Mouse (Mus musculus): ENCODE data around the gene Rad54l. TPM values are rescaled to one million over a fixed set of nuclear protein-coding genes. Genes with fewer than 3 reads are reported as not detected.

The Rad54l gene
- 1.9 and 3.0 TPM in 2 replicates for total RNA-seq (2014; rRNA removed)
- polyA plus RNA-seq (2015; fragmentation: Nextera tagmentation; extraction: Ambion mirVana), result 2.4 and 2.5 TPM in 2 replicates

GRCm38 (mm10) chr4:116123602-116124519 lies at the start of gene Rad54l, which contains the start of gene Pomgnt1:
Gene Rad54l, minus strand, starts transcription at chr4:116123690.
Gene Pomgnt1, plus strand, starts transcription at chr4:116123840.
- Histone ChIP-seq H3K9me3 (ENCODE audit: low read length) (no peaks in the 10 kb centered on the region), H3K9ac (replicated peaks; ENCODE audit: low read length, poor library complexity, severe bottlenecking) (peak within 1 kb of the TSS; percentile 54), H3K27ac (ENCODE audit: low read depth, low read length) (peak within 1 kb of the TSS; percentile 51; the same call in 1 of the 2 replicates), H3K36me3 (ENCODE audit: insufficient read depth, low read length) (no peaks in the 10 kb centered on the region), H3K4me1 (ENCODE audit: insufficient read depth, low read length) (0 out of 2 replicates have a peak, but pooled peaks cover 4% of the 10 kb centered on the region), H3K4me2 (ENCODE audit: low read depth, low read length, poor library complexity, severe bottlenecking) (peak within 1 kb of the TSS; percentile 63), H3K4me3 (ENCODE audit: low read depth, low read length) (peak within 1 kb of the TSS; percentile 53), H3K27me3 (ENCODE audit: insufficient read depth, low read length) (no peaks in the 10 kb centered on the region)
- 5% methylated on average over 24 of the region's 24 CpGs for WGBS
- DNase-seq (ENCODE audit: low spot score) (peak; percentile 99), ATAC-seq (ENCODE audit: low FRiP score) (peak; percentile 96)
- TF ChIP-seq CTCF (IDR thresholded peaks at IDR 0.05), result peak; percentile 66

GRCm38 (mm10) chr4:116173072-116173471 lies 49.6 kb upstream of the Rad54l start, which contains the start of the genes 1700042G07Rik and Gm49337:
Gene 1700042G07Rik, plus strand, starts transcription at chr4:116173372.
Gene Gm49337, plus strand, starts transcription at chr4:116173384.
- no peak within 1 kb of the TSS for H3K4me2 ChIP-seq (ENCODE audit: low read depth, low read length, poor library complexity, severe bottlenecking)
- H3K9ac ChIP-seq (replicated peaks; ENCODE audit: low read length, poor library complexity, severe bottlenecking), result no peak within 1 kb of the TSS
- H3K9me3 ChIP-seq (ENCODE audit: low read length), result no peaks in the 10 kb centered on the region
- WGBS, result 86% methylated on average over 6 of the region's 6 CpGs
- H3K4me1 ChIP-seq (ENCODE audit: insufficient read depth, low read length), result no peaks in the 10 kb centered on the region; the same call in 1 of the 2 replicates
- H3K27me3 ChIP-seq (ENCODE audit: insufficient read depth, low read length), result no peaks in the 10 kb centered on the region
- no peaks in the 10 kb centered on the region for H3K36me3 ChIP-seq (ENCODE audit: insufficient read depth, low read length)
- H3K27ac ChIP-seq (ENCODE audit: low read depth, low read length), result no peak within 1 kb of the TSS
- no peak for TF ChIP-seq CTCF (IDR thresholded peaks at IDR 0.05)
- ATAC-seq (ENCODE audit: low FRiP score) (no peak), DNase-seq (ENCODE audit: low spot score) (no peak)
- H3K4me3 ChIP-seq (ENCODE audit: low read depth, low read length), result no peak within 1 kb of the TSS

- Histone ChIP-seq H3K4me2 (ENCODE audit: low read depth, low read length, poor library complexity, severe bottlenecking) (no peak overlapping the region), H3K27ac (ENCODE audit: low read depth, low read length) (no peak overlapping the region), H3K36me3 (ENCODE audit: insufficient read depth, low read length) (no peaks in the 10 kb centered on the region), H3K9ac (replicated peaks; ENCODE audit: low read length, poor library complexity, severe bottlenecking) (no peak overlapping the region), H3K27me3 (ENCODE audit: insufficient read depth, low read length) (no peaks in the 10 kb centered on the region), H3K9me3 (ENCODE audit: low read length) (no peaks in the 10 kb centered on the region), H3K4me1 (ENCODE audit: insufficient read depth, low read length) (no peaks in the 10 kb centered on the region), H3K4me3 (ENCODE audit: low read depth, low read length) (no peak overlapping the region)
- ATAC-seq (ENCODE audit: low FRiP score) (no peak), DNase-seq (ENCODE audit: low spot score) (no peak)
- no peak for TF ChIP-seq CTCF (IDR thresholded peaks at IDR 0.05)
- WGBS, result 65% methylated on average over 3 of the region's 3 CpGs
These were observed 45.8 kb upstream of the Rad54l start for GRCm38 (mm10) chr4:116169353-116169672.

- ATAC-seq (ENCODE audit: low FRiP score) (peak; percentile 57), DNase-seq (ENCODE audit: low spot score) (peak; percentile 81)
- Histone ChIP-seq H3K36me3 (ENCODE audit: insufficient read depth, low read length) (no peaks in the 10 kb centered on the region), H3K4me3 (ENCODE audit: low read depth, low read length) (no peak overlapping the region), H3K27ac (ENCODE audit: low read depth, low read length) (no peak overlapping the region), H3K9me3 (ENCODE audit: low read length) (no peaks in the 10 kb centered on the region), H3K9ac (replicated peaks; ENCODE audit: low read length, poor library complexity, severe bottlenecking) (no peak overlapping the region), H3K4me2 (ENCODE audit: low read depth, low read length, poor library complexity, severe bottlenecking) (no peak overlapping the region), H3K4me1 (ENCODE audit: insufficient read depth, low read length) (no peaks in the 10 kb centered on the region), H3K27me3 (ENCODE audit: insufficient read depth, low read length) (no peaks in the 10 kb centered on the region)
- 80% methylated on average over 7 of the region's 8 CpGs for WGBS
- peak; percentile 80 for TF ChIP-seq CTCF (IDR thresholded peaks at IDR 0.05)
These were observed 45.3 kb upstream of the Rad54l start for GRCm38 (mm10) chr4:116168617-116169352.

- Histone ChIP-seq H3K9ac (replicated peaks; ENCODE audit: low read length, poor library complexity, severe bottlenecking) (no peak within 1 kb of the TSS), H3K9me3 (ENCODE audit: low read length) (no peaks in the 10 kb centered on the region), H3K4me1 (ENCODE audit: insufficient read depth, low read length) (no peaks in the 10 kb centered on the region), H3K27ac (ENCODE audit: low read depth, low read length) (no peak within 1 kb of the TSS), H3K4me2 (ENCODE audit: low read depth, low read length, poor library complexity, severe bottlenecking) (no peak within 1 kb of the TSS), H3K27me3 (ENCODE audit: insufficient read depth, low read length) (no peaks in the 10 kb centered on the region), H3K36me3 (ENCODE audit: insufficient read depth, low read length) (no peaks in the 10 kb centered on the region), H3K4me3 (ENCODE audit: low read depth, low read length) (no peak within 1 kb of the TSS)
- peak; percentile 16; the same call in 1 of the 2 replicates for TF ChIP-seq CTCF (IDR thresholded peaks at IDR 0.05)
- no peak for DNase-seq (ENCODE audit: low spot score)
- 31% methylated on average over 7 of the region's 7 CpGs for WGBS
- ATAC-seq (ENCODE audit: low FRiP score), result no peak
These were observed 43.9 kb upstream of the Rad54l start, which contains the start of gene Tspan1 for GRCm38 (mm10) chr4:116167404-116167803. Gene Tspan1, minus strand, starts transcription at chr4:116167601.
